Mouse (Mus musculus) liver, embryonic 15.5 days (tissue): ENCODE data around the gene Lrpprc. TPM values are rescaled to one million over a fixed set of nuclear protein-coding genes. Genes with fewer than 3 reads are reported as not detected.
A peak's percentile ranks its signal among the peaks of the same experiment; 100 is the strongest.

ENCODE experiments used
- ATAC-seq: fragments of 200-750 bp; cut with Nextera tagmentation; 2 replicates; pipeline ENCODE4 v1.8.0; 2017; ENCODE audit warnings: moderate number of reproducible peaks, mild to moderate bottlenecking, moderate library complexity; ENCODE audit not compliant: insufficient read depth
- H3K27ac ChIP-seq: fragments of 300-500 bp; sonication (generic); replicated peaks from 2 replicates; pipeline ENCODE4 v1.5.1; 2015; ENCODE audit warnings: mild to moderate bottlenecking, inconsistent platforms
- H3K27me3 ChIP-seq: fragments of 300-500 bp; sonication (generic); 2 replicates; pipeline ENCODE4 v1.6.1; 2015; ENCODE audit warnings: mild to moderate bottlenecking, inconsistent platforms
- H3K36me3 ChIP-seq: fragments of 300-500 bp; sonication (generic); replicated peaks from 2 replicates; pipeline ENCODE4 v1.6.1; 2015; ENCODE audit warnings: moderate library complexity, mild to moderate bottlenecking, inconsistent platforms
- H3K4me1 ChIP-seq: fragments of 300-500 bp; sonication (generic); replicated peaks from 2 replicates; pipeline ENCODE4 v1.6.1; 2015; ENCODE audit warnings: inconsistent platforms
- H3K4me2 ChIP-seq: fragments of 300-500 bp; sonication (generic); 2 replicates; pipeline ENCODE4 v1.6.1; 2015; ENCODE audit warnings: moderate library complexity, mild to moderate bottlenecking, inconsistent platforms
- H3K4me3 ChIP-seq: fragments of 300-500 bp; sonication (generic); replicated peaks from 2 replicates; pipeline ENCODE4 v1.5.1; 2015; ENCODE audit warnings: mild to moderate bottlenecking, inconsistent platforms
- H3K9ac ChIP-seq: fragments of 300-500 bp; sonication (generic); 2 replicates; pipeline ENCODE4 v1.6.1; 2015; ENCODE audit warnings: moderate library complexity, mild to moderate bottlenecking, inconsistent platforms
- H3K9me3 ChIP-seq: fragments of 300-500 bp; sonication (generic); replicated peaks from 2 replicates; pipeline ENCODE4 v1.6.1; 2016; ENCODE audit warnings: inconsistent platforms
- WGBS: fragments of 180-500 bp; shearing (Covaris S2); methylation state at CpG from one replicate; pipeline ENCODE4 v1.1.7; 2015; ENCODE audit warnings: mixed read lengths; ENCODE audit not compliant: insufficient replicate concordance; 5-methylcytosine and 5-hydroxymethylcytosine counted together
- polyA plus RNA-seq: library from polyadenylated mRNA; unstranded; fragments of >200 nt; fragmentation: Nextera tagmentation; extraction: Ambion mirVana; gene quantifications from 2 replicates; pipeline ENCODE4 v1.2.1, GENCODE M21; 2015

Lrpprc gene
- polyA plus RNA-seq, 1 experiment from 2014 or later, result 35.6 TPM

DNA sequence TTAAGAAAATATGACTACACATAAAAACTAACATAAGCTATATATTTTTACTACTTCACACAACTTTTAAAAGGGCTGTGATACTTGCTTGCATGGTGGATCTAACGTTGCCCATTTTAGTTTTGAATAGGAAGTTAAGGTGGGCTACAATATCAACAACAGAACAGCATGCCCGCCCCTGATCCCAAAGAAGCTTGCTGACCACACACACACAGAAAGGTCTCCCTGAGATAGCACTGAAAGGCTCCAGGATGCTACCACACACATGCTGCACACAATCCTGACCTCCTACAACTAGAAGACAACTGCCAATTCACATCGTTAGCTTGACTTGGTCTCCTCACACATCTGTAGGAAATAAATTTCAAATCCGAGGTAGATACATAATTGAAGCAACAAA lies 46.3 kb downstream of the Lrpprc start:
- no peaks in the 10 kb centered on the region for H3K9me3 ChIP-seq
- H3K9ac ChIP-seq, result no peak overlapping the region
- ATAC-seq, result no peak
- no peaks in the 10 kb centered on the region for H3K27me3 ChIP-seq
- 65% methylated on average over 4 of the region's 4 CpGs for WGBS
- H3K4me2 ChIP-seq, result no peak overlapping the region
- H3K36me3 ChIP-seq, result peaks cover 33% of the 10 kb centered on the region
- H3K4me3 ChIP-seq, result no peak overlapping the region
- H3K27ac ChIP-seq, result no peak overlapping the region
- 0 out of 2 replicates have a peak, but pooled peaks cover under 1% of the 10 kb centered on the region for H3K4me1 ChIP-seq

GRCm38 (mm10) chr17:84738073-84738797 lies 52.4 kb downstream of the Lrpprc start:
- H3K9me3 ChIP-seq, result no peaks in the 10 kb centered on the region
- 75% methylated on average over 9 of the region's 9 CpGs for WGBS
- peaks cover 14% of the 10 kb centered on the region; the same call in 1 of the 2 replicates for H3K4me1 ChIP-seq
- H3K9ac ChIP-seq, result no peak overlapping the region
- H3K27me3 ChIP-seq, result no peaks in the 10 kb centered on the region
- H3K27ac ChIP-seq, result peak overlapping the region; percentile 35
- ATAC-seq, result peak; percentile 87
- peaks cover 15% of the 10 kb centered on the region for H3K36me3 ChIP-seq
- no peak overlapping the region for H3K4me3 ChIP-seq
- H3K4me2 ChIP-seq, result no peak overlapping the region

DNA sequence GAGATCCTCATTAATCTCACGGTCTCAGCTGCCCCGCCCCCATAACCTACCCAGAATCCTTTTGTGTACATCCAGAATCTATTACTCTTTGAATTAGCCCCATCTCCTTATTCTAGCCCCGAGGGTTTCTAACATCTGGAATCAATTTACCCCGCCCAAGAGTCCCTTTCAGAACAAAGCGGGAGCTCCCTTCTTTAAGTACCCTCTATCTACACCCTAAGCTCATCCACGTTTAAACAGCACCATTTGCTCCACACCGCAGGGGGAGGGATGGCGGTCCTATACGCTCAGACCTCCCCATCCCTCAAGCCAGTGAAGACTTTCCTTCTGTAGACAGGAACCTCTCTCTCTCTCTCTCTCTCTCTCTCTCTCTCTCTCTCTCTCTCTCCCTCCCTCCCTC lies 53.9 kb downstream of the Lrpprc start:
- H3K9ac ChIP-seq, result no peak overlapping the region
- 74% methylated on average over 9 of the region's 9 CpGs for WGBS
- H3K4me1 ChIP-seq, result peaks cover 16% of the 10 kb centered on the region; the same call in 1 of the 2 replicates
- no peak overlapping the region for H3K27ac ChIP-seq
- no peaks in the 10 kb centered on the region for H3K27me3 ChIP-seq
- no peak overlapping the region for H3K4me3 ChIP-seq
- H3K9me3 ChIP-seq, result no peaks in the 10 kb centered on the region
- no peak for ATAC-seq
- no peak overlapping the region for H3K4me2 ChIP-seq
- peaks cover 19% of the 10 kb centered on the region for H3K36me3 ChIP-seq

DNA sequence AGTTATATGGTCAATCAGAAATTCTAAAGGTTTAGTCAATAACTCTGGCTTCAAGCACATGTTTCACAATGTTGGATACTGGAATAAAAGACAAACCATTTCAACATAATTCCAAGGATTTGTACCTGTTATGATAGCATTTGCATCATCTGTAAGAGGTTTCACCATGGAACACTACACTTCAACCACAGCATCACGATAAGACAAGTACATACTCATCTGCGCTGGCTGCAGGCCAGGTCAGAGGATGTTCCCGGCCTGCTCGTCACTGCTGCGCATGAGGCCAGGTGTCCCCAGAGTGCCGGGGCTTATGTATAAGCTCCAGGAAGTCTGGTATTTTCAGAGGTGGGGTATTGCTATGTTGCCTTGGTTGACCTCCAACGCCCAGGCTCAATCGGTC lies 58.0 kb downstream of the Lrpprc start:
- ATAC-seq, result no peak

DNA sequence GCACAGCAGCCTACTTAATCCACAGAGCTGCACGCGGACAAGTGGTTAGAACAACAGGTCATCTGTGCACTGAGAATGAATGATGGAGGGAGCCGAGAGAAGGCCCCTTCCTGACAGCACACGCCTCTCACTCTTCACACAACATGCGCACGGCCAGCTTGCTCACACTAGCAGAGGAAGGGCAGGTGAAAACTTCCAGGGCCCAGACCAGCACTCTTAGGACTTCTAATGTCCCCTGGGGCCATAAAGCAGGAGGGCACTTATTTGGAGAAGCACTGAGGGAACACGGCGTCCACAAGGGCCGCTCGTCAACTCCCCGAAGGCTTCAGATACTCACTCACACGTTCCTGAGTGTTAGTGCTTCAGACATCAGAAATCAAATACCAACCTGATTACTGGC lies 59.2 kb downstream of the Lrpprc start:
- Histone ChIP-seq H3K36me3 (peaks cover 42% of the 10 kb centered on the region), H3K9me3 (no peaks in the 10 kb centered on the region), H3K9ac (no peak overlapping the region), H3K4me2 (no peak overlapping the region), H3K27me3 (no peaks in the 10 kb centered on the region), H3K4me3 (no peak overlapping the region), H3K4me1 (peaks cover 39% of the 10 kb centered on the region), H3K27ac (0 out of 2 replicates have a peak overlapping the region, but pooled peaks have one; percentile 39)
- ATAC-seq, result no peak
- WGBS, result 88% methylated on average over 12 of the region's 12 CpGs

More for the DNA sequence above, 58.0 kb downstream of the Lrpprc start:
- no peak overlapping the region for H3K4me2 ChIP-seq
- H3K36me3 ChIP-seq, result peaks cover 33% of the 10 kb centered on the region
- H3K4me1 ChIP-seq, result peaks cover 44% of the 10 kb centered on the region
- H3K9ac ChIP-seq, result no peak overlapping the region
- 85% methylated on average over 8 of the region's 8 CpGs for WGBS
- H3K9me3 ChIP-seq, result no peaks in the 10 kb centered on the region
- no peak overlapping the region for H3K27ac ChIP-seq
- H3K27me3 ChIP-seq, result no peaks in the 10 kb centered on the region
- H3K4me3 ChIP-seq, result no peak overlapping the region

GRCm38 (mm10) chr17:84729140-84729539 lies 61.4 kb downstream of the Lrpprc start:
- Histone ChIP-seq H3K27me3 (no peaks in the 10 kb centered on the region), H3K27ac (peak overlapping the region; percentile 77), H3K9me3 (no peaks in the 10 kb centered on the region), H3K9ac (peak overlapping the region; percentile 19; the same call in 1 of the 2 replicates), H3K36me3 (peaks cover 57% of the 10 kb centered on the region), H3K4me2 (peak overlapping the region; percentile 59), H3K4me1 (peaks cover 39% of the 10 kb centered on the region), H3K4me3 (no peak overlapping the region)
- 30% methylated on average over 5 of the region's 5 CpGs for WGBS
- peak; percentile 57 for ATAC-seq

DNA sequence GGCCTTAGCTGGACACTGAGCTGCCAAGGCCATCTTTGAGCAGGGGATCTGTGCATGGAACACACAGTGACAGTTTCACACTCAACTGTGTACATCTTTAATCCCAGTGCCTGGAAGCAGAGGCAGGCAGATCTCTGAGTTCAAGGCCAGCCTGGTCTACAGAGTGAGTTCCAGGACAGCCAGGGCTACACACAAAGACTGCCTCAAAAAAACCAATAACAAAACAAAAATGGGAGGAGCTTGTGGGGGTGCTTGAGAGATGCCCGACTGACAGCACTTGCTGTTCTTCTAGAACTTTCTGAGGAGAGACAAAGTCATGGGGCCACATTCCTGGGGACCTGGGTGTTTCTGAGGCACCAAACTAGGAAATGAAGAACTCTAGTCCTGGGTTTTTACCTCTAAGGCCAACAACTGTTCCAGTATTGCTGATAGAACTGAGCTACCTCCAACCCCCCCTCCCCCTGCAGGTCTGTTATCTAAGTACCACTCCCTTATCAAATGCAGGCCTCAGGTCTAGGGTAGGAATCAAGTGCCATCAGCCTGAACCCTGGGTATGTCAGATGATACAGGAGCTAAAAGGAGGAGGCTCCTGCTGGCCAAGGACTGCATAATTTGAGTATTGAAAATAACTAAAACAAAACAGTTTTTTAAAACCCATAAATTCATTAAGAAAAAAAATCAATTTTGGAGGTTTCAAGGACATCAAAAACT lies 62.2 kb downstream of the Lrpprc start:
- Histone ChIP-seq H3K27ac (peak overlapping the region; percentile 77), H3K9ac (peak overlapping the region; percentile 18; the same call in 1 of the 2 replicates), H3K9me3 (no peaks in the 10 kb centered on the region), H3K4me1 (peaks cover 39% of the 10 kb centered on the region), H3K36me3 (peaks cover 63% of the 10 kb centered on the region), H3K4me3 (0 out of 2 replicates have a peak overlapping the region, but pooled peaks have one; percentile 3), H3K27me3 (no peaks in the 10 kb centered on the region), H3K4me2 (peak overlapping the region; percentile 59)
- WGBS, result 21% methylated on average over 1 of the region's 1 CpGs
- peak; percentile 98 for ATAC-seq

GRCm38 (mm10) chr17:84725163-84725562 lies 65.4 kb downstream of the Lrpprc start:
- Histone ChIP-seq H3K27me3 (no peaks in the 10 kb centered on the region), H3K4me2 (no peak overlapping the region), H3K27ac (no peak overlapping the region), H3K9ac (no peak overlapping the region), H3K4me3 (no peak overlapping the region), H3K9me3 (no peaks in the 10 kb centered on the region), H3K4me1 (peaks cover 25% of the 10 kb centered on the region), H3K36me3 (peaks cover 71% of the 10 kb centered on the region)
- ATAC-seq, result no peak
- 93% methylated on average over 3 of the region's 3 CpGs for WGBS

GRCm38 (mm10) chr17:84724028-84724427 lies 66.6 kb downstream of the Lrpprc start:
- H3K36me3 ChIP-seq, result peaks cover 67% of the 10 kb centered on the region
- peaks cover 15% of the 10 kb centered on the region for H3K4me1 ChIP-seq
- 85% methylated on average over 9 of the region's 9 CpGs for WGBS
- no peak overlapping the region for H3K4me2 ChIP-seq
- no peak overlapping the region for H3K27ac ChIP-seq
- no peak overlapping the region for H3K9ac ChIP-seq
- no peaks in the 10 kb centered on the region for H3K9me3 ChIP-seq
- ATAC-seq, result no peak
- H3K27me3 ChIP-seq, result no peaks in the 10 kb centered on the region
- H3K4me3 ChIP-seq, result no peak overlapping the region

GRCm38 (mm10) chr17:84719105-84719504 lies 71.5 kb downstream of the Lrpprc start:
- Histone ChIP-seq H3K4me1 (peaks cover 8% of the 10 kb centered on the region; the same call in 1 of the 2 replicates), H3K4me3 (no peak overlapping the region), H3K36me3 (peaks cover 50% of the 10 kb centered on the region), H3K9ac (no peak overlapping the region), H3K27ac (no peak overlapping the region), H3K27me3 (no peaks in the 10 kb centered on the region), H3K9me3 (no peaks in the 10 kb centered on the region), H3K4me2 (no peak overlapping the region)
- no peak for ATAC-seq
- 63% methylated on average over 3 of the region's 3 CpGs for WGBS

- H3K27ac ChIP-seq, result no peak overlapping the region
- H3K27me3 ChIP-seq, result no peaks in the 10 kb centered on the region
- H3K4me1 ChIP-seq, result peaks cover 8% of the 10 kb centered on the region; the same call in 1 of the 2 replicates
- H3K9ac ChIP-seq, result no peak overlapping the region
- no peaks in the 10 kb centered on the region for H3K9me3 ChIP-seq
- no peak overlapping the region for H3K4me3 ChIP-seq
- WGBS, result 78% methylated on average over 5 of the region's 5 CpGs
- H3K4me2 ChIP-seq, result no peak overlapping the region
- ATAC-seq, result no peak
- peaks cover 51% of the 10 kb centered on the region for H3K36me3 ChIP-seq
Observed at GRCm38 (mm10) chr17:84717416-84717815, 73.2 kb downstream of the Lrpprc start.
